Mouse (Mus musculus) spleen, postnatal 36 days (tissue): Measurements from ENCODE around the gene Rgmb.

ENCODE experiments used
- DNase-seq, 2 experiments: peaks; one replicate each; pipeline ENCODE4 v3.0.0; 2022; ENCODE audit warnings: low spot score in 2 of 2, mixed read lengths in 1 of 2

Rgmb gene

DNA sequence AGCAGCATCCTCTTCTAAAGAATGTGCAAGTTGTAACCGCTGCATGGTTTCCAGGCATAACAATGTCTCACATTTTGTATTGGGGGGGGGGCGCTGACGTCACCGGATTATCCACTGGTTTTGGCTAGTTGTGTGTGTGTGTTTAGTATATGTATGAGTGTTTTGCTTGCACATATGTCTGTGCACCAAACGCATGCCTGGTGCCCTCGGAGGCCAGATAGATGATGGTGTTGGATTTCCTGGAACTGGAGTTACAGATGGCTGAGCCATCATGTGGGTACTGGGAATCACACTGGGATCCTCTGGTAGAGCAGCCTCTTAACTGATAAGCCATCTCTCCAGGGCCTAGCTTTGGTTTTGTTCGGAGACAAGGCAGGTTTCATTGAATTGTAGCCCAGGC lies 8.5 kb downstream of the Rgmb start:
- no peak for DNase-seq

DNA sequence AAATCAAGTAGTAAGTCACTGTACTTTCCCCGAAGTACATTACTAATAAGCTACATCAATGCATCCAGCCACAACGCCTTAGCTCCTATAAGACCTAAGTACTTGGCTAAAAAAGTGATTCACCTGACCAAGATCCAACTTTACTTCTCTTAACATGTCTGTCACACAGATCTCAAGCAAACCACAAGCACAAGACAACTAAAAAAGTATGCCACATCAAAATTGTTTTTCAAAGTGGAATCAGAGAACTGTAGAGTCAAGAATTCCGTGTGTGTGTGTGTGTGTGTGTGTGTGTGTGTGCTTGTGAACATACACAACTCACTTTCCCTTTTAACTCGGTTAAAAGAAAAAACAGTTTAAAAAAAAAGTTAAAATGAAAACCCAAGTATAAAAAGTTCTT lies 9.1 kb downstream of the Rgmb start:
- no peak for DNase-seq

DNA sequence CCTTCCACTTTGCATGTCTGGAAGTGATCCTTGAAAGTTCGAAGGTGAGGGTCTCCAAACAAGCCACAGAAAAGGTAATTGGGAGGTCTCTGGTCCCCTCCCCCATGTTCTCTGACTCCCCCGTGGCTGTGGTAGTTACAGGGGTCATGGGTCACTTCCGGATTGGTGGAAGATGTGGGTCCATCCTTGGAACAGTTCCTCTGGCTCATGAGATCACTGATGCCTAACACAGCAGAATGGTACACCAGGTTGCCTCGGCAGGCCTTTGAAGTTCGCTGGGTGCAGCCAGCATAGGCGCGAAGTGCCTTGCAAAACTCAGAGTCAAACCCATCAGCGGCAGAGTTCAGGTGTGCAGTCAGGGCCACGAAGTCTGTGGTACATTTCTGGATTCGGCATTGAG lies 10.1 kb downstream of the Rgmb start:
- DNase-seq = no peak

DNA sequence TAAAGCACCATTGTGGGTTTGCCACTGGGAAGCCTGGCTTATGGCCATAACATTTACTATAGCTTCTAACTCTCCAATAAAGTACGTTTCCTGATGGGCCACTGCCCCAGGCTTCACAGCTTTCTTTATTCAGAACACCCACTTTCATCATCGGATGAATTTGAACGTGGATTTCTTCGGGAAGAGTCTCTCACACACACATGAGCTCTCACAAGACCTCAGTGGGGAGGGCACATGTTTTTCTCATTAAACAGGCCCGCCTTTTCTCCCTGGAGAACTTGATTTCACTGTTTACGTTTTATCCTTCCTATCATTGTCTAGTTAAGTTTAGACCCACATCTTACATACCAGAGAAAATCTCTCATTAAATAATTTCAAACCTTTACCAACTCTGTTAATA lies 10.7 kb downstream of the Rgmb start:
- no peak for DNase-seq

DNA sequence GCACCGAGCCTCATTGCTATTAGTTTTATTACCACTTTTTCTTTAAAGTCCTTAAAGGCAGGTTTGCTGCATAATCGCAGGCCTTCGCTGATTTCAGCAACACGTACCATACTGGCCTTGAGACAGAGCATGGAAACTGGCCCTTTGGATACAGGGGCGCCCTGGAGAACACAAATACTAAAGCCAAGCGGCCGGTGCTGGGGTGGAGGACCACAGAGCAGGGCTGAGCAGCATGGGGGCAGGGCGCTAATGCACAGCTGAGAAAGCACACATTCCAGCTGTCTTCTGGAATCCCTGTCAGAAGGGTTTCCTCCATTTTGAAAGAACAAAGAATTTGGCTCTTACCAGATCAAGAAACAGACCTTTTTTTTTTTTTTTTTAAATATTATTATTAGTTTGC lies 12.5 kb downstream of the Rgmb start:
- DNase-seq = no peak

DNA sequence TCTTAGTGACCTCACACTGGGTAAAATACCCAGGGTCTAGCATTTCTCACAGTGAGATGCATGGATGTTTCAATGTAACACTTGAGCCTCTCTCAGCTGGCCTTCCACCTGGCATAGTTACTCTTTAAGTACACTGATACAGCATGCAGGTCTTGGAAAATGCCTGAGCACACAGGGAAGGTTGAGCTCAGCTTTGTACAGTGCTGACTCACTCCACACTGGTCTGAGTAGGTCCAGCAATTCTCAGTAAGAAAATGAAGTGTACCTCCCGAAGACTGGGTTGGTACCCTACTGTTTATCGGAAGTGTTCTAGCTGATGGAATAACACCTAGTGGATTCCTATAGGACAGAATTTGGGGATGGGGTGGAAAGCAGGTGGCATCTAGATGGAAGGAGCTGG lies 13.2 kb downstream of the Rgmb start:
- DNase-seq = no peak

DNA sequence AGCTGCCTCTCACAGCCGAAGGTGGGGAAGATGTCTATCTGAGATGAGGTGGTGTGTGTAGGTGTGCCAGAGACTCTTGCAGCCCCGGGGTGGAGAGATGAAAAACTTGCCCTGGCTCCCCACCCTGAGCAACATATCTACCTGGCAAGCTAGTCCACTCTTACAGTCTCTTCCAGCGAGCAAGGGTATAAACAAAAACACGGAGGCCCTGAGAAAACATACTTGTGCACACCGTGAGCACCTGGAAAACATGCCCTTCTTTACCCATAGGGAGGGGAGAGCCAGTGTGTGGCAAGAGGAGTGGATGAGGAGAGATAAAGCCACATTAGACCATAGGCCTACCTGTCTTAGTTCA lies 13.8 kb downstream of the Rgmb start:
- no peak for DNase-seq

DNA sequence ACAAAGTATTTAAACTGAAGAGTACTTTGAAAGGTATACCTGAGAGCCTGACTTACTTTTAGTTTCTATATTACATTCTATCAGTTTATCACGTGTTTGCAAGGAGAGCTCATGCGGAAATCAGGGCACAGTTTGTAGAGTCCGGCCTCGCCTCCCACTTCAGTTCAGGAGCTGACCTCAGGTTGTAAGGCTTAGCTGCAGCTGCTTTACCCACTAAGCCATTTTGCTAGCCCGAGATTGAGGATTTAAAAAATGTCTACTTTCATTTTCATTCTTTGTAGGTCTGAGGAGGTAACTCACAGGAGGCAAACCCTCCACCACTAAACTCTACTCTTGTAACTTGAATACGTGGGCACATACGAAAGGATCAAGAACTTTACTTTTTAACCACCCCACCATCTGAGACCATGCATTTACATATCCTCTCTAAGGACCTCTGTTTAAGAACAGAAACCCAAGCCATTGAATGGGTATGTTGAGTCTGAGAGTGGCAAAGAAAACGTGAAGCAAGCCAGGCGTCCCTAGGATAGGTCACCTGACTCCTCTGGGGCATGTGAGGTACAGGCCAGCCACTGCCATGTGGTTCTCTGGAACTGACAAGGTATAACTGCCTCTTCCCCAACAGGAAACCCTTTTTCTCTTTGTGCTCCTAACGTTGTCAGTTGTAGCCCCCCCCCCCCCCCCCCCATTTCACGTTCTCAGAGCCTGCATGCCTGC lies 14.3 kb downstream of the Rgmb start:
- DNase-seq = no peak

DNA sequence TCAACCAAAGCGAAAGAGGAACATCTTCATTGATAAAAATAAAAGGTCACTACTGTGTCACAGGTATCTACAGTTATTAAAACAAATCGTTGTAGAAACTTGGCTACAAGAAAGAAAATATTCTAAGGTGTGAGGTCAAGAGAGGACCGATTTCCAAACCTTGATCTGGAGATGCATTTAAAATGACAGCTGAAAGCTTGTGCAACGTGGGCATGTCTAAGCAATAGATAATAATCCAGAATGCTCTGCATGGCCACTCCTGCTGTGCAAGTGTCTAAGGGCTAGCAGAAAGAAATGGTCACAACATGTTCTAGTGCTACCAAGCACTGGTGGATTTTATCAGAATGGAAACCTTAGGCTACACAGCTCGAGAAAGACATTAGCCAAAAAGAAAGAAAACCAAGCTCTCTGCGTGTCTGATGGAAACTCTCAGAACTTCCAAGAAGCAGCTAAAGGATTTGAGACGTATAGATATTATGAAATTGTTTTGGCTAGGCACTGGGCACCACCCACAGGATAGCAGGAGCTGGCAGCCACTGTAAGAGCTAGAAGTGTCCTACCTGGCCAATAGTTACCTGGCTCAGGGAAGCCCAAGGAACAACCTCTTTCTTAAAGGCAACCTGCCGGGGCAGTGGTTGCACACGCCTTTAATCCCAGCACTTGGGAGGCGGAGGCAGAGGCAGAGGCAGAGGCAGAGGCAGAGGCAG lies 15.4 kb downstream of the Rgmb start:
- DNase-seq = no peak

DNA sequence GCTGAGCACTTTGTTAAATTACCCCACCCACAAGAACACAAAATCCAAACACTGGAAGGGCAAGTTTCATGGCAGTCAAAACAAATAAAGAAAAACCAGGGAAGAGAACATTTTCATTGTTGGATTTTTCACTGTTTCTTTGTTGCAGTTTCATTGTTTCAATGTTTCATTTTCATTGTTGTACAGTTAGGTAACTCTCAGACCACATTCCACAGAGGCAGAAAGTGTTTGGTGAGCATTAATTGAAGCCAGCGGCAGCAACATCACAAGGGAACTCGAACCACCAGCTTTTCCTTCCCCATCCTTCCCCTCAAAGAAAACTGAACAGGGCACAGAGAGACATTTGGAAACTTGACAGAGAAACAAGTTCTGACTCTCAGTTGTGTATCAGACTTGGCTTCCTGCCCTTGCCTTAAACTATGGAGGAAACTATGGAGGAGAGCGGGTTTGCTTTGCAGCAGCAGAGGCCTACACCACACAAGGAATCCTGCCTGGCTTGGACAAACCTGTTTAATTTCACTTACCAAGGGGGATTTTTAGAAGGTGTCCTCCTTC lies 17.1 kb downstream of the Rgmb start:
- no peak for DNase-seq

DNA sequence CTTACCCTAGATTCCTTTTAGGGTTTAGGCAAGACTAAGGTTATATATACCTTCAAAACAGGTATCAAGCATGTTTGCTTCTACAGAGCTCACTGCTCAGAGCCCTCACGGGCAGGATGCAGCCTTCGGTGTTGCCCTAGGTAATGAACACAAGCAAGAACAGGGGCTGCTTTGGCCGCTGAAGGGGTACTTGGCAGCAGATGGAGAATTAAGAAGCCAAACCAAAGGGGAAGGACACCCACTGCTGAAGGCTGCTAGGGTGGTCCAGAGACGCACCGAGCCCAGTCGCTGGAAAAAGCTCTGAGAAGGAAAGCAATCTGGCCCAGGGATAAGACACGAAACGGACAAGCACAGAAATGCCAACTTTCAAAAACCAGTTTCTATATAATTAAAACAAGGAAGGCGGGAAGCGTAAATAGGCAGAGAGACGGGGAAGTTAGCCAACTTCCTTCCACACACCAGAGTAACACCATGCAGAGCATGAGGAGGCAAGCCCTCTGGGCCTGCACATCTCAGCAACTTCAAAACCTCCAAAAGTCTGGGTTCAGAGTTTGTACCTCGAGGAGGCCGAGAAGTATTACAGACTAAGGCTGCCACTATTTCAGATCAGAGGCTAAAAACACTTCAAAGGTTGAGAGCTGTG lies 18.6 kb downstream of the Rgmb start:
- no peak for DNase-seq

DNA sequence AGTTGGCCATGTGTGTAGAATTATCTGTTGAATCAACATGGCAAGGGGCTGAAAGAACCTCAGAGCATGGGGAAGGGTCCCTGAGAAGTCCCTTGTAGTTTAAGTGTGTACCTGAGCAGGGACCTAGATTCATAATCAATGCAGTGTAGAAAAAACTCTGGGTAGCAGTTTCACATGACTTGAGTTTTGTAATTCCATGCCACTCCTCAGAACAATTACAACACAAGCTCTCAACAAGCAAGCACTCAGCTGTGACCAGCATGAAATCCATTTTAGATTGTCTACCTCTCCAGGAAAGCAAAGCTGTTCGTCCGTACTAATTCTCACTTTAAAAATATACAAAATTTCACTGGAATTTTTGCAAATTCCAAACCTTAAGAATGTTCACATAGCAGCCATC lies 20.9 kb downstream of the Rgmb start:
- no peak for DNase-seq

DNA sequence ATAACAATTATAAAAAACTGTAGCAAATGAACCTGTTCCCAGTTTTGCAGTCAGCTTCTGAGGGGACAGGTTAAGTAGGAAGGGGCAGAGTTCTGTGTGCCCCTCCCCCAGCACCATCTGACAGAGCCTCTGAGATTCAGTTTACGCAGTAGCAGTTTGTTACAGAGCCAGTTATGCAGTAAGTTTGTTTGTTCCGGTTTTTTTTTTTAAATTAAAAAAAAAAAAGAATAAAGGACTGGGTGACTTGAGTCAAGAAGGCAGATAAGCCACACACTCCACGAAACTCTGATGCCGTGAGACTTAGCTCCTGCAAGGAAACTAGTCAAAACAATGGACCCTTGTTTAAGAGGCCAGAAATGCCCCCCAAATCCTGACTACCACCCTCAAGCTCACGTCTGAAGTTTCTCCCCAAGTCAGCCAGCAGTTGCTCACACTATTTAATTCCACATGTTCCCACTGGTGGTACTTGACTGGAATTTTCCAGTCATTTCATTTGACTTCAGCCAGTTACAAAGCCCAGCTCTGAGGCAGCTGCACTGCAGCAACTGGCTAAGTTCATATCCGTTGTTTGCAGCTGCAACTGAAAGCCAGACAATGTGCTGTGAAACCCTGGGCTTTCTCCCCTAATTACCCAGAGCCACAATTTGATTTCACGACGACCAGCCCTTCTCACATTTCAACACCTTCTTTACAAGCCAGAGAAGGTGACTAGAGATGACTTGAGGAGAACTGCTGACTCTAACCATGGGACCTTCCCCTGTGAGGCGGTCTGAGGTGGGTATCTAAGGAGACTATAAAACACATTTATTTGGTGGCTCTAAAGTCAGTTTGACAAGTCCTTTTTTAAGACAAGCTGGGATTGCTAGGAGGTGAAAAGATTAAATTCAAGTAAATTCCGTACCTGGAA lies 22.1 kb downstream of the Rgmb start:
- DNase-seq = no peak

DNA sequence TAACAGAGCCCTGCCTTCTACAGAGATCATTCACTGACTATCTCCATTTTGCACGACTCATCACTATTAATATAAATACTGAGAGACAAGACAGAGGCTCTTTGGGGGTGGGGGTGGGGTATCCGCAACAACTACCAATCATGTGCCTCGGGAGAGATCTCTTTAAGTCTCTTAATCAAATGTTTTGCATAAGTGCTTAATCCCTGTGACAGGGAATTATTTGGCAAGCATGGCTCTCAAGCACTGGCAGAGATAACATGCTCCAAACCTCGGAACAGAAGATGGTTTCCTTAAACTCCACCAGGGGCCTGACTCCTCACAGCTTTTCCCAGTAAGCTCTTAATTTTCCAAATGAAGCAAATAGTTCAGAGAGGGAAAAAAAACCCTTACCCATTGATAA lies 22.8 kb downstream of the Rgmb start:
- no peak for DNase-seq

DNA sequence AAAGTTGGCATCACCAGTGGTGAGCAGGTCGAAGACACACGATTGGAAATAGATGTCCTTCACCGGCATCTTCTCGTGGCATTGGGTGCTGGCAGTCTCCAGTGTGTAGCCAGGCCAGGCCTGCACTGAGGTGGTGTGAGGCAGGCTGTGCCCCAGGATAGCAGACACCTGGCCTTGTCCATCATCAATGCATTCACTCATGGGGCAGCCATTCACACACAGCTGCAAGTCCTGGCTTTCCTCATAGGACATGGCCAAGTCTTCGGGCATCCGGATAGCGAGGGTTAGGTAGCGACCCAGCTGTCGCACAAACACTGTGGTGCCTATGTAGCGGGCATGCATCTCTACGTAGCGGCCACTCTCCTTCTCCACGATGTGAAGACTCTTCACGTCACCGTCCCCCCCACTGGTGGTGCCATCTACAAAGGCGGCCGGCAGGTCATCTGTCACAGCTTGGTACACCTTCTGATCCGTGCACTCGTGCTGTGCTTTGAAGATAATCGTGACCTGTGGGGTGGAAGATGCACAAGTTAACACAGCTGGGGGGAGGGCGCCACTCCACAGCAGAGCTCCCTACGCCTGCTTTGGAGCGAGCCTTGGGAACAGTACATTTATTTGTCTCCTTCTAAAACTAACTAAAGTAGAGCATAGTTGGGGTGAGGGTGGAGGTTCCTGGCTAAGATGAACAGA lies 23.4 kb downstream of the Rgmb start:
- no peak for DNase-seq

DNA sequence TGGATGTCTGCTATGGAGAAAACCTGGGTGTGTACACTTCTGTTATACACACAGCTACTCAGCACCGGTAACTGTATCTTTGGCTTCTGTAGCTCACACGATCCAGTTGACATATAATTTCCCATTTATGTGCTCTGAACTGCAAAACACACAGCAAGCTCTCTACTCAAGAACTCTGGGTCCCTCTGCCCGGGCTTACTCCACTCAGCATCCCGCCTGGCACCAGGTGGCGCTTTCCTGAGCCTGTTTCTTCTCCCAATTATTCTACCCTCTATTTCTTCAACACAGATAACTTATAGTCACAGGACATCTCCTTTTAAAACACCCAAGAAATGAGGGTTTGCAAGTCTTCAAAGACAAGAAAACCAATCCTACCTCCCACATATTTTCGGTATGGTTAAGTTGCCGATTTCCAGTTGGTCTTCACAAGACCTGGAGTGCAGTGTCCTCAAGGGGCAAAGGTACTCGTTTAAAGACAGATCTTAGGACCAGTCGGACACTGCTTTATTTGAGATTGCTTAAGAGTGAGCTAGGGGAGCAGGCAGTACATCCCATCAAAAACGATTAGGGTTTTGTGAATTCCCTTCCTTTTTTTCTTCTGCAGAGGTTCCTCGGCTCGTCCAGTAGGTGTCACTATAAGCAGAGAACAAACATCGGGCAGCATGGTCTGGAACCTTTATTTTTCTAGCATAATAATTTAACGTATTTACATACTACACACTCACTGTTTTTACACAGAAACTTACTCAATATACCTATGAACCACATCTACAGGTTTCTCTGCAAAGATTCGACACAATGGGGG lies 26.6 kb downstream of the Rgmb start:
- no peak for DNase-seq

DNA sequence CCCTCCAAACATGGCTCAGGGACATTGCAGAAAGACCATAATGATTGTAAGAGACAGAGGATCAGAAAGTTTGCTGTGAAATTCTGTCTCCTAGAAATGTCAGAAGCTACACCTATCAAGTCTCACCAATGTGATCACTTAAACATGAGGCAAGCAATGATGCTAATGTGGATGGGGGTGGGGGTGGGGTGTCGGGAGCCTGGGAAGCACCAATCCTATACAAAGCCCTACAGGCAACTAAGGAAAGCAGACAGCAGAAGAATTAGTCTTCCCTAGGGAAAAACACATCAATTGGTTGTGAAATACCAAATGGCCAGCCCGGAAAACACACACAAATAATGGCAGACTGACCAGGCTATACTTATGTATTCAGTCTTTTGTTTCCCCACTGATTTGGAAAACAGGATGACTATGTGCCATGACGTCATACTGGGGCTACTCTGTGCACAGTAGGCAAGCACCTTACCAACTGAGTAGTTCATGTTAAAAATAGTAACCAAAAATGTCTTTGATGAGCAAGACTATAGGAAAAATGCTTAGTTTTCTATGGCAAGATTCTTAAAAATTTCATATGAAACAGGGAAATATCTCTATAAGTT lies 31.5 kb downstream of the Rgmb start:
- no peak for DNase-seq

DNA sequence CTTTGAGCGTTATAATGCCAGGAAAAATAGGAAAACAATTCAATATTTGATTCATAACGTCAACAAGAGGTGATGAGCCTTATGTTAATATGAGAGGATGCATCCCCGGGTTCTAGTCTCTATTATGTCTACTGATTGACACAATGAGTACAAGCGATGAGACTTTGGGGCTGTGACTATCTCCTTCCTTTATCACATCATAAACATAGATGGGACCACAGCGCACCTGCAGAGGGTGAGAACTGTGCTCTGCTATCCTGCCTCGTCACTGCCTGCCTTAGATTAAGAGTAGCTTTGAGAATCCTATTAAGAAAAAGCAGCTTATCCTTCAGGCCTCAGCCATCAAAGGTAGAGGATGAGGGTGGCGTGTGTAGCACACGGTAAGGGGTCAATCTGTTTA lies 40.1 kb downstream of the Rgmb start:
- DNase-seq = no peak

DNA sequence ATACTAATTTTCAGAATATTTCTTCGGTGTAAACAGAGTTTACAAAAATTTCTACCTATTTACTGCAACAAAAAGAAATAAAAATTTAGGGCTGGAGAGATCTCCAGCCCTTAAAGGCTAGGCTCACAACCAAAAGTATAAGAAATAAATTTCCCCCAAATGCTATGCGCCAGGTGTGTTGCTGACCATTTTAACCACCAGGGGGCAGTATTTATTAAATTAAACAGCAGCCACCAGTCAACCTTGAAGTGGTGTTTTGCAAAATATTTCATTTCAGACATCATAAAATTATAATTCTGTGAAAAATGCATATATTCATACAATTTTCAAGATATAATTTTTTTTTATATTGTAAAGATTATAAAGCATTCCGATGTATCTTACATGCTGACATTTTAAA lies 43.8 kb downstream of the Rgmb start:
- DNase-seq = peak in 1 of 2 experiments; percentile 27

DNA sequence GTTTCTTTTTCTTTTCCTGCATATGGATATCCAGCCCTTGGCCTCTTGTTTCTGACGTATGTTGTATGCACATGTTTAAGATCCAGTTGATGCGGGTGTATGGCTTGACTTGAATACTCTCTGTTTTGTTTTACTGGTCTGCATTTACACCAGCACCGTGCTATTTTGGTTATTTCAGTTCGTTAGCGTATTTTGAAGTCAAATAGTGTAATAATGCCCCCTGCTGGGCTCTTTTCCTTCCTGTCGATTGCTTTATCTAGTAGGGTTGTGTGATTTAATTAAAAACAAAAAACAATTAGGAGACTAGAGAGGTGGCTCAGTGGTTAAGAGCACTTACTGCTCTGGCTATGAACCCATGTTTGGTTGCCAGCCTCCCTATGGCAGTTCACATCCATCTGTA lies 52.9 kb downstream of the Rgmb start:
- DNase-seq = peak; percentile 50 to 73
